Mouse (Mus musculus): ENCODE results near the gene Gm6685. TPM values are rescaled to one million over a fixed set of nuclear protein-coding genes. Genes with fewer than 3 reads are reported as not detected.
A peak's percentile ranks its signal among the peaks of the same experiment; 100 is the strongest.
"Not testable (repeated sequence)": the region's sequence is repeated elsewhere in the genome, so short reads cannot be mapped to it uniquely, and the experiment has no call there.

The Gm6685 gene
- polyA plus RNA-seq (2016; fragmentation: Nextera tagmentation; extraction: Ambion mirVana): 0.26 and 0.36 TPM in 2 replicates

DNA sequence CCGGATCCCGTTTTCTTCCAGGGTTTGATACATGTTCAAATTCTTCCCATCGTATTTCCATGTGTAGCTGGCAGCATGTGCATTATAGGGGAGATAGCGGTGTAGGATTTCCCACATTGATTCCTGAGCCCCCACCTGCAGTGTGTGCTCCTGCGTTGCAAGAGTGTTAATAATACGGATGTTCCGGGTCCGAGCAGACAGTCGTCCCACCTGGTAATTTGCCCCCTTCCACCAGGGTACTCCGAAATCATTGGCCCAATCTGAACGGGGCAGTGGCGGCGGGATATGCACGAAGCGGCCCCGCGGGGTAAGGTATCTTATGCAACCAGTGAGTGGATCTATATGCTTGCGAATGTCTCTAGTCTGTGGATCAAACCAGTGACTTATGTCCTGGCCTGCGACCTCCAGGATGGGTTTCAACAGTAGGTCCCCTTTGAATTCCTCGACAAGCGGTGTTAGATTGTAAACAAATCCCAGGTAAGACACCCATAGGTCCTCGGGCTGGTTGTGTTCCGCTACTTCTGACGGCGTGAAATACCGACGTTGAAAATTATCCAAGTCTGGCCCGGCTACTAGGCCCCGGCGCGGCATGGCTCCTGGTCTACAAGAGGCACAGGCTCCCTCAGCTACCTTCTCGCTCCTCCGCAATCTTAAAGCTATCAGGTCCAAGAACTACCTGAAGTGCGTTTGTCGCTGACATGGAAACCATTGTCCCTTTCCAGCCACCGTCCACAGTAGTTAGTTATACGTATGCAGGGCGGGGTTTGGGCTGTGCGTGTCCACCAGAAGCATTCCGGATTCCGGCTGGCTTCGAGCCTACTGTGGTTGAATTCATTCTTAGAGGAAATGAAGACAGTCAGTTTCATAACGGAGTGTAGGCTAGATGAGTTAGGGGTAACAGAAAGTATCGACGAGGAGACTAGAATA lies at the start of gene Gm6685:
Gene Gm6685 (minus strand): TSS at position 644 of the 927 bp plus-strand sequence.
- not testable (repeated sequence) for DNase-seq (ENCODE audit: low spot score); H3K27ac ChIP-seq; H3K4me3 ChIP-seq; H3K4me1 ChIP-seq; H3K36me3 ChIP-seq; H3K9me3 ChIP-seq (replicated peaks); H3K27me3 ChIP-seq (ENCODE audit: low read depth, poor library complexity, severe bottlenecking)
- 93% methylated on average over 45 of the region's 45 CpGs for WGBS

DNA sequence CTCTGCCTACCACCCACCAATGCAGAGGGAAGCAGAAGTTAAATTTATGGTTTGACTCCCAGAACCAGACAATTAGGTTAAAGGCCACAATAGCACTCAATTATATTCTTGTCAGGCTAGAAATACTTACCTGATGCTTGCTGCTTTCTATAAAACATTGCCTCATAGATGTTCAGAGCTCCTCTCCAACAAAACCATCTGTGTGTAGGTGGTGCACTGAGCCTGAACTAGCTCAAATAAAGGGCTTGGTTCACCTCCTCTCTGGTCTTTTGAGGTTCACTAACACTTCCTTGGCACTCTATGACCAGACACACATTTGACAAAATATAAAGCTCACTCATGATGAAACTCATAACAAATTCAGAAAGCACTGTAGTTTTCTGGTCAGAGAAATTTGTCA lies 36.2 kb upstream of the Gm6685 start:
- no peaks in the 10 kb centered on the region for H3K4me1 ChIP-seq

DNA sequence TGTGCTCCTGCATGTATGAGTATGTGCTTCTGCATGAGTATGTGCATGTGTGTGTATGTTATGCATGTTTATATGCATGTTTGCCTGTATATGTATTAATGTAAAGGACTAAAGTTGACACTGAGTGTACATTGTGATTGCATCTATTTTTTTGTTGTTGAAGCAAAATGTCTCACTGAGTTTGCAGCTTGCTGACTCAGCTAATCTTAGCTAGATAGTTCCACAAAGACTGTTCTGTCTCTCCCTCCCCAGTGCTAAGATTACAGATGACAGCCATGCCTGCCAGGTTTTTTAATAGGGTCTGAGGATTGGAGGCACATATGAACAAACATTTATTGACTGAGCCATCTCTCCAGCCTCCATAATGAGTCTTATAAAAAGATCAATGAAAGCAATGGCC lies 35.0 kb upstream of the Gm6685 start:
- no peaks in the 10 kb centered on the region for H3K27me3 ChIP-seq (ENCODE audit: low read depth, poor library complexity, severe bottlenecking)
- no peaks in the 10 kb centered on the region for H3K36me3 ChIP-seq
- H3K4me1 ChIP-seq: no peaks in the 10 kb centered on the region
- no peak for DNase-seq (ENCODE audit: low spot score)
- no peaks in the 10 kb centered on the region; the same call in 1 of the 2 replicates for H3K9me3 ChIP-seq (replicated peaks)
- no peak overlapping the region for H3K27ac ChIP-seq
- no peak overlapping the region for H3K4me3 ChIP-seq

More for the DNA sequence above, 36.2 kb upstream of the Gm6685 start:
- H3K9me3 ChIP-seq (replicated peaks): no peaks in the 10 kb centered on the region; the same call in 1 of the 2 replicates
- H3K27me3 ChIP-seq (ENCODE audit: low read depth, poor library complexity, severe bottlenecking): no peaks in the 10 kb centered on the region
- H3K36me3 ChIP-seq: no peaks in the 10 kb centered on the region
- no peak for DNase-seq (ENCODE audit: low spot score)
- H3K27ac ChIP-seq: no peak overlapping the region
- H3K4me3 ChIP-seq: no peak overlapping the region

DNA sequence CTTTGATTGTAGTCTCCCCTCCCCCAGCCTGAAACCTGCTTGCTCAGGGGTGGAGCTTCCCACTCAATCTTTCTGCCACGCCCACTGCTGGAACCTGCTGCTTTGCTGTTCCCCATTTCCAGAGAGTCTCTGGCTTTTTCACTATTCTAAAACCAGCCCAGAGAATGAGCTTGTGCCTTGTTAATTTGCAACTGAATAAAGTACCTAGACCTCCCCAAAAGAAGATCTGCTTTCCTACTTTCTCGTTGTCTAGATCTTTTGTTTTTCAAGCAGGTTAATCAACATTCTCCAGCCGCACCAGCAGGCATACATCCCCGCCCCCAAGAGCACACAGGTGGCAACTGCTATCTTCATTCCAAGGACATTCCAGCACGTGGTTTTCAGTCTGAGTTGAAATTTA lies 31.7 kb upstream of the Gm6685 start:
- H3K9me3 ChIP-seq (replicated peaks); H3K4me1 ChIP-seq; H3K4me3 ChIP-seq; H3K36me3 ChIP-seq; H3K27me3 ChIP-seq (ENCODE audit: low read depth, poor library complexity, severe bottlenecking); H3K27ac ChIP-seq; DNase-seq (ENCODE audit: low spot score): not testable (repeated sequence)
- WGBS: 71% methylated on average over 5 of the region's 5 CpGs

DNA sequence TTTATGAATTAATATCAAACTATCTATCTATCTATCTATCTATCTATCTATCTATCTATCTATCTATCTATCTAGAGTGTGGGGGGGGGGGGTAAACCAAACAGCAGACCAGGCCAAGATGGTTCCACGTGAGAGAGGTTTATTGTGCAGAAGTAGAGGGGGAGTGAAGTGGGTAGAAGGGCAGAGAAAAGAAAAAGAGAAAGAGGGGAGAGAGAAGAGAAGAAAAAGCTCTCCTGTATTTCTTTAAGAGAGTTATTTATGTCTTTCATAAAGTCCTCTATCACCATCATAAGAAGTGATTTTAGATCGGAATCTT lies 26.2 kb upstream of the Gm6685 start:
- H3K4me3 ChIP-seq: peak overlapping the region; percentile 38
- H3K27ac ChIP-seq: peak overlapping the region; percentile 88
- no peaks in the 10 kb centered on the region for H3K27me3 ChIP-seq (ENCODE audit: low read depth, poor library complexity, severe bottlenecking)
- DNase-seq (ENCODE audit: low spot score): no peak
- peaks cover 18% of the 10 kb centered on the region for H3K4me1 ChIP-seq
- 78% methylated on average over 2 of the region's 2 CpGs for WGBS
- no peaks in the 10 kb centered on the region for H3K9me3 ChIP-seq (replicated peaks)
- no peaks in the 10 kb centered on the region for H3K36me3 ChIP-seq

DNA sequence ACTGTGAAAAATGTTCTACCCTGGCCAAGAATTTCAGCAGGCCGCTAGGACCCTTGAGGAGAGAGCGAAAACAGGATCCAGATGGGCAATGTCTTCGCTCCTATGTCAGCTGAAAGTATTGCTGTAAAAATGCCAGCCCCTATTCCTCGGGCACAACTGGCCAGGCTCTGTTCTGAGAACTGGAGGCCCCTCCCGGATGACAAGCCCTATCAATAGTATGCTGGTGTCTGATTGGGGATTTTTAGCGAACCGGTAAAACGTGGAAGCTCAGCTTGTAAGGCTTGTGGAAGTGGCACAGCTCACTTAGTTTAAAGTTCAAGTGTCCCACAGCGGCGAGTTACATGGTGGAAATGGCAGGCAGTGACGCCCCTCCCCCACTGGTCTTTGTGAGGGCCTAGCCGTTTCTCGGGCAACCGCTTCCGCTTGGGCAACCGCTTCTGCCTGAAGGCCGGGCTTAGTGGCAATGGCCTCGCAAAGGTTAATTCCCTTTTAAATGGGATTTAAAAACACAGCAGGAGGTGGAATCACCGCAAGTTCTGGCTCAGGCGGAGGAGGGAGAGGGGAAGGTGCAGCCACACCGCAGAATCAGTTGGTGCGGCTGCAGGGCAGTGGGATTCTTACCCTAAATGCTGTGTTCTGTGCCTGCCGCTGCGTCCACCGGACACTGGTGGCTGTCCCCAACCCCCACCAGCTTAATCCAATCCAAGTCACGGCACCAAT lies 25.7 kb upstream of the Gm6685 start:
- no peaks in the 10 kb centered on the region for H3K27me3 ChIP-seq (ENCODE audit: low read depth, poor library complexity, severe bottlenecking)
- peak overlapping the region; percentile 88 for H3K27ac ChIP-seq
- peak overlapping the region; percentile 38 for H3K4me3 ChIP-seq
- WGBS: 11% methylated on average over 26 of the region's 26 CpGs
- peaks cover 18% of the 10 kb centered on the region for H3K4me1 ChIP-seq
- no peaks in the 10 kb centered on the region for H3K9me3 ChIP-seq (replicated peaks)
- peak; percentile 92 for DNase-seq (ENCODE audit: low spot score)
- no peaks in the 10 kb centered on the region for H3K36me3 ChIP-seq

DNA sequence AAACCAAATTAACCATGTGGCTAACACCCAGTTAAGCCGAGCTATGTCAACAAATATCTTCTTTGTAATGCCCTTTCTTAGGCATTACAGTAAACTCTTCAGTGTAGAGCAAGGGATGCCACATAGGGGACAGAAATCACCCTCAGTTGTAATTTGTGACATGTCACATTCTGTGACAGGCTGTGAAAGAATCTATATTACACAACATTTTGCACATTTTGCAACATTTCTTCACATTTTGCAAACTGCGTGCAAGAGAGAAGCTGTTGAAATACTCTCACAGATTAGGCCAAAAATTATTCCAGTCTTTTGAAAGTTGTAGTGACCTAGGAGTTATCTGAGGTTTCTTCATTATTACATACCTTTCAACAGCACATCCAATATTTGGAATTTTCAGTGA lies 3.8 kb upstream of the Gm6685 start:
- no peaks in the 10 kb centered on the region for H3K36me3 ChIP-seq
- H3K27me3 ChIP-seq (ENCODE audit: low read depth, poor library complexity, severe bottlenecking): no peaks in the 10 kb centered on the region
- DNase-seq (ENCODE audit: low spot score): no peak
- no peak overlapping the region for H3K4me3 ChIP-seq
- WGBS: 89% methylated on average over 2 of the region's 2 CpGs
- no peaks in the 10 kb centered on the region for H3K4me1 ChIP-seq
- no peak overlapping the region for H3K27ac ChIP-seq
- H3K9me3 ChIP-seq (replicated peaks): no peaks in the 10 kb centered on the region

DNA sequence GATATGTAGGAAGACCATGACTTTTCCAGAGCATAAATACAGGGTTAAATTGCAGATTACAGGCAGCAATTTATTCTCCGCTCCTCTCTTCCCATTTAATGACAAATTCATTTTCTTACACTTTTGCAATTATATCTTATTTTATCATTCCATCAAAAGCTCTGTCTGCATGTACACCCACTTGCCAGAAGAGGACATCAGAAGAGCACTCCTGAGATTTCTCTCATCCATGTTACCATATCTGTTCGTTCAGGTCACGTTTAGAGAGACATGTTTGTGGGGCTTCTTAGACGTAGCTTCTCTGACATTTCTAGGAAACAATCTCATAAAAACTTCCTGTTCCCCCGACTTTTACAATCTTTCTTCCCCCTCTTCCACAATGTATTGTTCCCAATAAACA lies 2.2 kb upstream of the Gm6685 start:
- Histone ChIP-seq H3K27ac (no peak overlapping the region), H3K4me1 (no peaks in the 10 kb centered on the region), H3K36me3 (no peaks in the 10 kb centered on the region), H3K4me3 (no peak overlapping the region), H3K9me3 (replicated peaks) (no peaks in the 10 kb centered on the region), H3K27me3 (ENCODE audit: low read depth, poor library complexity, severe bottlenecking) (no peaks in the 10 kb centered on the region)
- WGBS: 74% methylated on average over 5 of the region's 5 CpGs
- DNase-seq (ENCODE audit: low spot score): no peak

DNA sequence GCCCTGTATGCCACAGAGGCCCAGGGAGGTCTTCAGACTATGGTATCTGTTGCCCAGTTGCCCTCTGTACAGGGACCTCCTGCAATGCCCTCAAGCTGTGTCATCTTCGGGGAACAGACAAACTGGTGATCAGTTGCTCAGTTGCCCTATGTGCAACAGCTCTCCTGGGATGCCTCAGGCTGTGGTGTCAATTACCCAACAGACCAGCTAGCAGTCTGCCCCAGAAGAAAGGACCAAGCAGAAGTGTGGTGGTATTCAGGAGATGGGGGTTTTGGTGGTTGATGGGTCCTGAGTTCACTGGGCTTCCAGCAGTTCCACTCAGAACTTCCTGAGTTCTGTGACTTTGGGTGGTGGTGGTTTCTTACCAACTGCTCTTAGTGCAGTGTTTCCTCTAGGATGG lies 11.8 kb downstream of the Gm6685 start:
- H3K27ac ChIP-seq: no peak overlapping the region
- H3K4me1 ChIP-seq: no peaks in the 10 kb centered on the region
- H3K27me3 ChIP-seq (ENCODE audit: low read depth, poor library complexity, severe bottlenecking): no peaks in the 10 kb centered on the region
- 79% methylated on average over 1 of the region's 1 CpGs for WGBS
- H3K36me3 ChIP-seq: no peaks in the 10 kb centered on the region
- no peaks in the 10 kb centered on the region for H3K9me3 ChIP-seq (replicated peaks)
- DNase-seq (ENCODE audit: low spot score): no peak
- no peak overlapping the region for H3K4me3 ChIP-seq

DNA sequence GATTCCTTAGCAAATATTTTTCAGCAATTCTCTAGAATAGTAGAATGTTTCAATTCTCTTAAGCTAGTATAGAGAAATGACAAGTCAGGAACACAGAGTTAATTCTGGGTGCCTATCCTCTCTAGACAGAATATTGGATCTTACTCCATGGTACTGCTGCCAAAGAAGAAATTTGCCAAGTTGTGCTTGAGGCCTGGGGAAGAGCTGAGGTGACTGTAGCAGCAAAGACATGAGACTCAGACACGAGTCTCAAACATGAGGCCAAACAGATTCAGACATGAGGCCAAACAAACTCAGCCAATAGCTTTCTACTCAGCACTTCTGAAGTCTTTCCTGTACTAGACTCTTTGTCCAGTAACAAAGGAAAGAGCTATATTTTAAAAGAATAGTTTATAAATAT lies 26.3 kb downstream of the Gm6685 start:
- H3K4me1 ChIP-seq: no peaks in the 10 kb centered on the region
- WGBS: 74% methylated on average over 1 of the region's 1 CpGs
- no peaks in the 10 kb centered on the region for H3K9me3 ChIP-seq (replicated peaks)
- no peak overlapping the region for H3K4me3 ChIP-seq
- H3K27ac ChIP-seq: no peak overlapping the region
- no peaks in the 10 kb centered on the region for H3K36me3 ChIP-seq
- no peaks in the 10 kb centered on the region for H3K27me3 ChIP-seq (ENCODE audit: low read depth, poor library complexity, severe bottlenecking)
- DNase-seq (ENCODE audit: low spot score): no peak

DNA sequence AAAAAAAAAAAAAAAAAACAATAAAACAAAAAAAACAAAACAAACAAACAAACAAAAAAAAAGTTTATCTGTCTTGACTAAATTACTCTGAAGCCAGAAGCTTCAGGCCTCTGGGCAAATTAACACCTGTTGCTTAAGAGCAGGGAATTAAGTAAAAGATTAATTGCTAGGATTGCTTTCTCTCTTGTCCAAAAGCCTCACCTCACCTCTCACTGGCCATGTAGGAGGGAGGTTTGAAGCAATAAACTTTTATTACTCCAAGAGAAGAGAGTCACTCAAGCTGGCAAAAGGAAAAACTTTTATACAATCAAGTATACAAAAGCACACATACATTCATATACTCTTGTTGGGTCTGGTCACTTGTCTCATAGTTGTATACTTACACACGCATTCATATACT lies 31.9 kb downstream of the Gm6685 start:
- Histone ChIP-seq H3K27ac (no peak overlapping the region), H3K4me1 (no peaks in the 10 kb centered on the region), H3K27me3 (ENCODE audit: low read depth, poor library complexity, severe bottlenecking) (no peaks in the 10 kb centered on the region), H3K36me3 (no peaks in the 10 kb centered on the region), H3K9me3 (replicated peaks) (no peaks in the 10 kb centered on the region), H3K4me3 (no peak overlapping the region)
- DNase-seq (ENCODE audit: low spot score): no peak
- 96% methylated on average over 1 of the region's 1 CpGs for WGBS

DNA sequence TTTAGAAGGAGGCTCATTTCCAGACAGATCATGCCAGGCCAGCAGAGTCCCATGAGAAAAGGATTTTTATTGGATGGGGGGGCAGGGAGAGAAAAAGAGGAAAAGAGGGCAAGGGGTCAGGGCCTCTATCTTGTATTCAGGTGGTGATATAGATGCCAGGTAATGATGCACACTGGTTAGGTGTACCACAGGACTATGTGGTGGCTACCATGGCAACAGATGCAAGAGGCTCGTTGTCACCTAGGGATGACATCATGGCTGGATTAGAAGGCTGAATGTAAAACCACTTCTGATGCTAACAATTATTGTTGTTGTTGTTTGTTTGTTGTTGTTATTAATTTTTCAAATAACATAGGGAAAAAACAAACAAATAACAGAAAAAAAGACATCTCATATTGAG lies 49.2 kb downstream of the Gm6685 start:
- no peaks in the 10 kb centered on the region for H3K4me1 ChIP-seq
- no peak overlapping the region for H3K27ac ChIP-seq
- H3K27me3 ChIP-seq (ENCODE audit: low read depth, poor library complexity, severe bottlenecking): no peaks in the 10 kb centered on the region
- 78% methylated on average over 1 of the region's 1 CpGs for WGBS
- no peaks in the 10 kb centered on the region for H3K36me3 ChIP-seq
- H3K9me3 ChIP-seq (replicated peaks): no peaks in the 10 kb centered on the region
- no peak overlapping the region for H3K4me3 ChIP-seq
- DNase-seq (ENCODE audit: low spot score): no peak
